Mouse (Mus musculus): ENCODE results near the gene Csnk1e. TPM values are rescaled to one million over a fixed set of nuclear protein-coding genes. Genes with fewer than 3 reads are reported as not detected.
"Not testable (repeated sequence)": the region's sequence is repeated elsewhere in the genome, so short reads cannot be mapped to it uniquely, and the experiment has no call there.

Csnk1e gene
- polyA plus RNA-seq, 1 experiment from 2014 or later, result 61.8 TPM

DNA sequence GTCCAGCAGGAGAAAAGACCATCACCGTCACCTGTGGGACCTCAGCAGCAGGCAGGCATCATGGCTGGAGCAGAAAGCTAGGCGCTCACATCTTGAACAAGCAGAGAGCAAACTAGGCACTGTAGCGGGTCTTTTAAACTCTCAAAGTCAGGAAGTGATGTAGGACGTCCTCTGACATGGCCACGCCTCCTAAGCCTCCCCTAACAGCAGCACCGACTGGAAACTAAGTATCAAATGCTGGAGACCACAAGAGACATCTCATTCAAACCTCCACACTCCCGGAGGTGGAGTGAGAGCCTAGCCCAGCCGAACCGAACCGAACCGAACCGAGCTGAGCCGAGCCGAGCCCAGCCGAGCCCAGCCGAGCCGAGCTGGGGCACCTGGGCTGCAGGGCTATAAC lies 15.2 kb upstream of the Csnk1e start:
- Histone ChIP-seq H3K27ac (no peak overlapping the region), H3K4me1 (replicated peaks) (0 out of 2 replicates have a peak, but pooled peaks cover 3% of the 10 kb centered on the region), H3K36me3 (no peaks in the 10 kb centered on the region), H3K4me2 (replicated peaks) (peak overlapping the region; percentile 33), H3K27me3 (replicated peaks) (no peaks in the 10 kb centered on the region; the same call in 1 of the 2 replicates), H3K9me3 (no peaks in the 10 kb centered on the region), H3K9ac (no peak overlapping the region), H3K4me3 (replicated peaks) (peak overlapping the region; percentile 18; the same call in 1 of the 2 replicates)
- 29% methylated on average over 17 of the region's 17 CpGs for WGBS
- ATAC-seq, result no peak

GRCm38 (mm10) chr15:79469577-79469976 lies 14.2 kb upstream of the Csnk1e start:
- Histone ChIP-seq H3K4me2 (replicated peaks) (no peak overlapping the region), H3K9me3 (no peaks in the 10 kb centered on the region), H3K4me1 (replicated peaks) (0 out of 2 replicates have a peak, but pooled peaks cover 3% of the 10 kb centered on the region), H3K27ac (no peak overlapping the region), H3K36me3 (no peaks in the 10 kb centered on the region), H3K4me3 (replicated peaks) (no peak overlapping the region), H3K9ac (no peak overlapping the region), H3K27me3 (replicated peaks) (no peaks in the 10 kb centered on the region; the same call in 1 of the 2 replicates)
- 69% methylated on average over 5 of the region's 5 CpGs for WGBS
- no peak for ATAC-seq

- Histone ChIP-seq H3K4me2 (replicated peaks) (no peak overlapping the region), H3K9ac (no peak overlapping the region), H3K27me3 (replicated peaks) (peaks cover 5% of the 10 kb centered on the region), H3K4me3 (replicated peaks) (no peak overlapping the region), H3K9me3 (no peaks in the 10 kb centered on the region), H3K4me1 (replicated peaks) (0 out of 2 replicates have a peak, but pooled peaks cover 3% of the 10 kb centered on the region), H3K36me3 (no peaks in the 10 kb centered on the region), H3K27ac (no peak overlapping the region)
- 4% methylated on average over 18 of the region's 18 CpGs for WGBS
- peak; percentile 83 for ATAC-seq
These were observed 11.4 kb upstream of the Csnk1e start for GRCm38 (mm10) chr15:79466601-79467286.

GRCm38 (mm10) chr15:79456546-79456945 lies 1.2 kb upstream of the Csnk1e start:
- WGBS, result 73% methylated on average over 6 of the region's 6 CpGs
- peaks cover 17% of the 10 kb centered on the region for H3K4me1 ChIP-seq (replicated peaks)
- H3K27ac ChIP-seq, result no peak overlapping the region
- H3K27me3 ChIP-seq (replicated peaks), result no peaks in the 10 kb centered on the region
- no peaks in the 10 kb centered on the region for H3K9me3 ChIP-seq
- H3K9ac ChIP-seq, result no peak overlapping the region
- no peak for ATAC-seq
- no peak overlapping the region for H3K4me3 ChIP-seq (replicated peaks)
- no peak overlapping the region for H3K4me2 ChIP-seq (replicated peaks)
- no peaks in the 10 kb centered on the region for H3K36me3 ChIP-seq

GRCm38 (mm10) chr15:79456104-79456503 lies 738 bp upstream of the Csnk1e start:
- H3K9ac ChIP-seq; H3K4me2 ChIP-seq (replicated peaks); H3K27ac ChIP-seq; H3K4me3 ChIP-seq (replicated peaks); H3K9me3 ChIP-seq; H3K36me3 ChIP-seq; H3K27me3 ChIP-seq (replicated peaks); ATAC-seq: not testable (repeated sequence)
- H3K4me1 ChIP-seq (replicated peaks), result peaks cover 17% of the 10 kb centered on the region
- 52% methylated on average over 6 of the region's 6 CpGs for WGBS

- 79% methylated on average over 4 of the region's 4 CpGs for WGBS
- peaks cover 17% of the 10 kb centered on the region for H3K4me1 ChIP-seq (replicated peaks)
- H3K9me3 ChIP-seq, result no peaks in the 10 kb centered on the region
- no peak overlapping the region for H3K4me2 ChIP-seq (replicated peaks)
- no peak overlapping the region for H3K4me3 ChIP-seq (replicated peaks)
- no peak overlapping the region for H3K9ac ChIP-seq
- no peak for ATAC-seq
- H3K36me3 ChIP-seq, result no peaks in the 10 kb centered on the region
- H3K27me3 ChIP-seq (replicated peaks), result no peaks in the 10 kb centered on the region
- H3K27ac ChIP-seq, result no peak overlapping the region
These were observed 1.5 kb downstream of the Csnk1e start for GRCm38 (mm10) chr15:79453831-79454230.

DNA sequence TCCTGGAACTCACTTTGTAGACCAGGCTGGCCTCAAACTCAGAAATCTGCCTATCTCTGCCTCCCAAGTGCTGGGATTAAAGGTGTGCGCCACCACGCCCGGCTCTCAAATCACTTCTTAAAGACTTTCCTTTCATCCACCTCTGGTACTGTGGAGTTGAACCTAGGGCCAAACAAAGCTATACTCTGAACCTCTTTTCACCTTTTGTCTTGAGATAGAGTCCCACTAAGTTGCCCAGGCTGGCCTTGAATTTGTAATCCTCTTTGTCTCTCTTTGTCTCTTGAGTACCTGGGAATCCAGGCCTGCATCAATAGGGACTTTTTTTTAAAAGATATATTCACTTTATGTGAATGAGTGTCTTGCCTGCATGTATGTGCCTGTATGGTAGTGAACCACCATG lies 7.3 kb downstream of the Csnk1e start:
- WGBS, result 94% methylated on average over 3 of the region's 3 CpGs
- H3K9ac ChIP-seq, result no peak overlapping the region

DNA sequence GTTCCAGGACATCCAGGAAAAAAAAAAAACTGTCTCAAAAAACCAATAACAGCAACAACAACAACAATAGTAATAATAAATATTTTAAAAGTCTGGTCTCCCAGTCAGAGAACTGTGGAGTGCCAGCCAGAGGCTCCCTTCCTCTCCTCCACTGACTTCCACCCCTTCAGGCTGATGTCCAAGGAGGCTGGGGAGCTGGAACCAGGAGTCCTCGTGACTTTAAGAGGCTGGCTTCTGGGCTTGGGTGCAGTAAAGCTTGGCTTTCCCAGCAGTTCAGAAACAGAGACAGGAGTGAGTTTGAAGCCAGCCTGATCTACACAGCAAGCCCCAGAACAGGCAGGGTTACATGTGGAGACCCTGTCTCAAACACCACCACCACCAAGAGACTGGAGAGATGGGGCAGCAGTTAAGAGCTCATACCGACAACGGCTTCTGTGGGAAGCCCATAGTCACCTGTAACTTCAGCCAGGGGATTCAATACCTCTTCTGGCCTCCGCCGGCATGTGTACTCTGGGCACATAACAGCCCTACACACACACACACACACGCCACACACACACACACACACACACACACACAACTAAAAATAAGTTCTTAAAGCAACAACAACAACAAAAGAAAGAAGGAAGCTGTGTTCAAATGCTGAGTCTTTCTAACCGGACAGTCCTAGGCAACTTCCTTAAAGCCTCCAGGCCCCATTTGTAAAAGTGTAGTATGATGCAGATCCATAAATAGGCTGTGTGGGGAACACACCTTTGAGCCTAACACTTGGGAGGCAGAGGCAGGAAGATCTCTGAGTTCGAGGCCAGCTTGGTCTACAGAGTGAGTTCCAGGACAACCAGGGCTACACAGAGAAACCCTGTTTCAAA lies 9.3 kb downstream of the Csnk1e start:
- no peaks in the 10 kb centered on the region for H3K27me3 ChIP-seq (replicated peaks)
- H3K9me3 ChIP-seq, result no peaks in the 10 kb centered on the region
- peaks cover 6% of the 10 kb centered on the region for H3K4me1 ChIP-seq (replicated peaks)
- H3K36me3 ChIP-seq, result no peaks in the 10 kb centered on the region
- no peak for ATAC-seq
- no peak overlapping the region for H3K4me3 ChIP-seq (replicated peaks)
- WGBS, result 79% methylated on average over 8 of the region's 8 CpGs
- no peak overlapping the region for H3K9ac ChIP-seq
- no peak overlapping the region for H3K27ac ChIP-seq
- H3K4me2 ChIP-seq (replicated peaks), result no peak overlapping the region

More for the DNA sequence above, 7.3 kb downstream of the Csnk1e start:
- Histone ChIP-seq H3K4me3 (replicated peaks) (no peak overlapping the region), H3K36me3 (no peaks in the 10 kb centered on the region), H3K4me2 (replicated peaks) (no peak overlapping the region), H3K9me3 (no peaks in the 10 kb centered on the region), H3K4me1 (replicated peaks) (no peaks in the 10 kb centered on the region), H3K27ac (no peak overlapping the region), H3K27me3 (replicated peaks) (no peaks in the 10 kb centered on the region)
- no peak for ATAC-seq

GRCm38 (mm10) chr15:79443856-79444410 lies 11.4 kb downstream of the Csnk1e start:
- Histone ChIP-seq H3K27ac (no peak overlapping the region), H3K9ac (no peak overlapping the region)

DNA sequence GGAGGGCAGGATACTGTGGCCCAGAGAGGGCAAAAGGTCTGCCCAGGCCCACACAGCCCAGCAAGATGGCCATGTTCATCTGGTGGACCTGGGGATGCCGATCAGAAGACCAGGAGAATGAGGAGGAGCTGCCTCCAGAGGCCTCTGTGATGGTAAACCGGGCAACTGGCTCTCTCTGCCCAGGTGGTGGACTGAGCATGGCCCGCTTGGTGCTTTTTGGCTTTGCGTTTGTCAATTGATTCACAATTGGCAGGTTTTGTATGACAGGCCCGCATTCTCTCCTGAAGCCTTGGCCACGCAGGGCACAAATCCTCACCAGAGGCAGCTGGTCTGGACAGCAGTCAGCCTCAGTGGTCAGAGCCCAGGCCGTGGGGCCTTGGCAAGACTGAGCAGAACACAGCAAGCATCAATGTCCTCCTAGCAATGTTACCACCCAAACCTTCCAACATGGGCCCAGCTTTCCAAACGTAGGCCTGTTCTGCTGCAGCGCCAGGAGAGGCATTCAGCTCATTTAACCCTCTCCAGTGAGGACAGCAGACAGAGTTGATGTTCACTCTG lies 12.3 kb downstream of the Csnk1e start:
- H3K9me3 ChIP-seq, result no peaks in the 10 kb centered on the region
- no peaks in the 10 kb centered on the region for H3K27me3 ChIP-seq (replicated peaks)
- no peak overlapping the region for H3K9ac ChIP-seq
- WGBS, result 82% methylated on average over 9 of the region's 9 CpGs
- H3K4me2 ChIP-seq (replicated peaks), result no peak overlapping the region
- ATAC-seq, result no peak
- H3K36me3 ChIP-seq, result 0 out of 2 replicates have a peak, but pooled peaks cover 6% of the 10 kb centered on the region
- H3K4me3 ChIP-seq (replicated peaks), result no peak overlapping the region
- no peak overlapping the region for H3K27ac ChIP-seq
- H3K4me1 ChIP-seq (replicated peaks), result peaks cover 35% of the 10 kb centered on the region

More at GRCm38 (mm10) chr15:79443856-79444410, 11.4 kb downstream of the Csnk1e start:
- Histone ChIP-seq H3K4me3 (replicated peaks) (no peak overlapping the region), H3K4me2 (replicated peaks) (no peak overlapping the region), H3K36me3 (no peaks in the 10 kb centered on the region), H3K9me3 (no peaks in the 10 kb centered on the region), H3K27me3 (replicated peaks) (no peaks in the 10 kb centered on the region), H3K4me1 (replicated peaks) (peaks cover 26% of the 10 kb centered on the region)
- ATAC-seq, result no peak
- 66% methylated on average over 6 of the region's 7 CpGs for WGBS

DNA sequence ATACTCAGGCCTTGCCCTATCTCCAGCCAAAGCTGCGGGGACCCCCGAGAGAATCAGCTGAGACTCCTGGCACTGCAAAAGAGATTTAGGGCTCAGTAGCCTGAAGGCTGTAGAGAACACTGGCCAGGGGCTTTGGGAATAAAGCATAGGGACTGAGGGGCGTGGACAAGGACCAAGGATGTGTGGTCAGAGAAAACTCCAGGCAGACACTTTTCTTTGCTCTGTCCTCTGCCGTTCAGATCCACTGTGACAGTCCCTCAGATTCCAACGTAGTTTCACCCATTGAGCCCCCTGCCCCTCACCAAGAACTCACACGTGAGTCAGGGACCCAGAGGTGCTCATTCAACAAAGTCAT lies 13.1 kb downstream of the Csnk1e start:
- peak overlapping the region; percentile 96 for H3K9ac ChIP-seq
- H3K4me1 ChIP-seq (replicated peaks), result peaks cover 43% of the 10 kb centered on the region
- 0 out of 2 replicates have a peak, but pooled peaks cover 12% of the 10 kb centered on the region for H3K36me3 ChIP-seq
- 5% methylated on average over 6 of the region's 6 CpGs for WGBS
- peak overlapping the region; percentile 93 for H3K27ac ChIP-seq
- peak; percentile 29 for ATAC-seq
- peak overlapping the region; percentile 68 for H3K4me2 ChIP-seq (replicated peaks)
- no peaks in the 10 kb centered on the region for H3K27me3 ChIP-seq (replicated peaks)
- H3K4me3 ChIP-seq (replicated peaks), result peak overlapping the region; percentile 95
- no peaks in the 10 kb centered on the region for H3K9me3 ChIP-seq
